Mouse (Mus musculus) c-Kit-positive CD71-negative TER-119-negative erythroid progenitor cells, embryonic 14.5 days (primary cell): ENCODE measurements around the gene Syt1.

Experiments used
- DNase-seq: peaks from one replicate; pipeline ENCODE4 v3.0.0-alpha.2; 2013; ENCODE audit warnings: low read depth

Syt1 gene

GRCm38 (mm10) chr10:108753304-108753703 is 257.5 kb downstream of the Syt1 start:
- no peak for DNase-seq

- DNase-seq = no peak
Observed at GRCm38 (mm10) chr10:108743759-108744158, 267.0 kb downstream of the Syt1 start.

GRCm38 (mm10) chr10:108733982-108734381 is 276.8 kb downstream of the Syt1 start:
- DNase-seq = no peak

GRCm38 (mm10) chr10:108728961-108729360 is 281.8 kb downstream of the Syt1 start:
- no peak for DNase-seq

GRCm38 (mm10) chr10:108726391-108726790 is 284.4 kb downstream of the Syt1 start:
- DNase-seq = no peak

GRCm38 (mm10) chr10:108724878-108725277 is 285.9 kb downstream of the Syt1 start:
- no peak for DNase-seq

- no peak for DNase-seq
Observed at GRCm38 (mm10) chr10:108710514-108710913, 300.3 kb downstream of the Syt1 start.

- DNase-seq = no peak
Observed at GRCm38 (mm10) chr10:108705658-108706057, 305.1 kb downstream of the Syt1 start.

- DNase-seq = no peak
Observed at GRCm38 (mm10) chr10:108701361-108702128, 309.2 kb downstream of the Syt1 start.

GRCm38 (mm10) chr10:108699946-108700345 is 310.8 kb downstream of the Syt1 start, which contains the start of gene Gm5136:
Gene Gm5136, minus strand, starts transcription at chr10:108700160.
- no peak for DNase-seq

GRCm38 (mm10) chr10:108697062-108697461 is 313.7 kb downstream of the Syt1 start:
- DNase-seq = no peak

- no peak for DNase-seq
Observed at GRCm38 (mm10) chr10:108690954-108691353, 319.8 kb downstream of the Syt1 start.

- no peak for DNase-seq
Observed at GRCm38 (mm10) chr10:108686696-108687095, 324.1 kb downstream of the Syt1 start.

- DNase-seq = no peak
Observed at GRCm38 (mm10) chr10:108679675-108680390, 330.9 kb downstream of the Syt1 start.

GRCm38 (mm10) chr10:108677053-108677452 is 333.7 kb downstream of the Syt1 start:
- DNase-seq = no peak

GRCm38 (mm10) chr10:108668944-108669343 is 341.8 kb downstream of the Syt1 start:
- no peak for DNase-seq

GRCm38 (mm10) chr10:108660295-108660694 is 350.5 kb downstream of the Syt1 start:
- no peak for DNase-seq

- no peak for DNase-seq
Observed at GRCm38 (mm10) chr10:108658300-108658699, 352.5 kb downstream of the Syt1 start.

- no peak for DNase-seq
Observed at GRCm38 (mm10) chr10:108657669-108658068, 353.1 kb downstream of the Syt1 start.

- no peak for DNase-seq
Observed at GRCm38 (mm10) chr10:108656898-108657297, 353.9 kb downstream of the Syt1 start.

- DNase-seq = no peak
Observed at GRCm38 (mm10) chr10:108655074-108655473, 355.7 kb downstream of the Syt1 start.

GRCm38 (mm10) chr10:108652831-108653230 is 358.0 kb downstream of the Syt1 start:
- DNase-seq = no peak

- DNase-seq = no peak
Observed at GRCm38 (mm10) chr10:108652066-108652465, 358.7 kb downstream of the Syt1 start.
